Comparison of ENCODE assay signal across 8 mouse cellular contexts in the genomic region with DNA sequence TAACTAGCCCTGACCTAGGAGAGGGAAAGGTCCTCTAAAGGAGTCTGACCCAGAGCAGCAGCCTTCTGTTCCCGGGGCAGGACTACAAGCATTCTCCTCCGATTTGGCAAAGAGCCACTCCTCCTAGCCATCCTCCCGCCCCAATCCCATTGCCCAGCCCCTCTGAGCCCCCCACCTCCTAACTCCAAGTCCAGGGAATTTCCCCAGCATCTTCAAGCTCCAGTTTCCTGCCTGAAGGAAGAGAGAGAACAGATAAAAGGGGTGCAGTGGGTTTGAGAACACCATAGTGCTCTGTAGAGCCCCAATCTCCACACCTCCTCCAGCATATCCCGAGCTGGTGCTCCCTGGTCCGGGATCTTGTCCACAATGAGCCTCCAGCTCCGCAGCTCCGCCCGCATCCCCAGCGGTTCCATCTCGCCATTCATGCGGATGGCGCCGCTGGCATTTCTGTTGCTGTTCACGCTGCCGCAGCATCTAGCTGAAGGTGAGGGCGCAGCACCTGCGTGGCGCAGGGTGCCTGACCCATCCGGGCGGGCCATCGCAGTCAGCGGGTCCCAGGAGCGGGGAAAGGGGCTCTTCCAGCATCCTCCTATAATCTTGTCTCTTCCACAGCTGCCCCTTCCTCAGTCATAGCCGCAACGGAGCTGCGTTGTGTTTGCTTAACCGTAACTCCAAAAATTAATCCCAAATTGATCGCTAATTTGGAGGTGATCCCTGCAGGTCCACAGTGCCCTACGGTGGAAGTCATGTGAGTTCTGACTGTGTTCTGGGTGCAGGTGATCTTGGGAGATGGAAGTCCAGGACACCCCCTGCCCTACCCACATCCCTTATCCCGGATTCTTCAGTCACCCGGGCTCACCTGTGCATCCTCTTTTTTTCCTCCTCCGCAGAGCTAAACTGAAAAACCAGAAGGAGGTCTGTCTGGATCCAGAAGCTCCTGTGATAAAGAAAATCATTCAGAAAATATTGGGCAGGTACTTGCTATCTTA. TPM values are rescaled to one million over a fixed set of nuclear protein-coding genes. Genes with fewer than 3 reads are reported as not detected.
DNase-seq lines count a peak whose midpoint lies in the region; ATAC-seq and TF ChIP-seq lines count a peak whose summit lies in the region.

TSS of gene Cxcl5 (plus strand) at position 284 of the 989 bp plus-strand sequence.

- peak within 1 kb of the TSS; percentile 65 for H3K4me2 ChIP-seq in lung, embryonic 14.5 days
- H3K4me2 ChIP-seq in liver, embryonic 11.5 days = peak within 1 kb of the TSS; percentile 49

- peak within 1 kb of the TSS; percentile 30 for H3K4me3 ChIP-seq in lung, embryonic 14.5 days (ENCODE audit: low read depth, low read length)
- H3K4me3 ChIP-seq in liver, embryonic 11.5 days (ENCODE audit: low read depth, low read length) = peak within 1 kb of the TSS; percentile 22
- no peak within 1 kb of the TSS for H3K4me3 ChIP-seq in thymus, adult 2 months (ENCODE audit: control insufficient read depth, insufficient read depth, low read length)

- H3K4me1 ChIP-seq in lung, embryonic 14.5 days (ENCODE audit: insufficient read depth) = peaks cover 9% of the 10 kb centered on the region
- H3K4me1 ChIP-seq in liver, embryonic 11.5 days (replicated peaks; ENCODE audit: control insufficient read depth, insufficient read depth, low read length) = 0 out of 2 replicates have a peak, but pooled peaks cover 2% of the 10 kb centered on the region
- H3K4me1 ChIP-seq in thymus, adult 2 months (replicated peaks; ENCODE audit: control insufficient read depth, insufficient read depth, low read length) = no peaks in the 10 kb centered on the region

- TF ChIP-seq CTCF in lung, embryonic 14.5 days (IDR thresholded peaks at IDR 0.05; ENCODE audit: low read depth) = no peak
- TF ChIP-seq CTCF in thymus, adult 2 months (IDR thresholded peaks at IDR 0.05; ENCODE audit: borderline replicate concordance, control insufficient read depth, extremely low read depth, insufficient read depth, low read length, poor library complexity) = no peak

- H3K27ac ChIP-seq in lung, embryonic 14.5 days (ENCODE audit: low read depth) = no peak within 1 kb of the TSS
- H3K27ac ChIP-seq in liver, embryonic 11.5 days (ENCODE audit: low read depth, low read length) = no peak within 1 kb of the TSS
- no peak within 1 kb of the TSS for H3K27ac ChIP-seq in thymus, adult 2 months (ENCODE audit: control insufficient read depth, insufficient read depth, low read length)

- H3K27me3 ChIP-seq in lung, embryonic 14.5 days (ENCODE audit: insufficient read depth, low read length) = peaks cover 9% of the 10 kb centered on the region
- H3K27me3 ChIP-seq in liver, embryonic 11.5 days (replicated peaks; ENCODE audit: control insufficient read depth, insufficient read depth, low read length) = peaks cover 14% of the 10 kb centered on the region
- H3K27me3 ChIP-seq in thymus, adult 2 months (ENCODE audit: control insufficient read depth, insufficient read depth, low read length) = no peaks in the 10 kb centered on the region

- TF ChIP-seq POLR2A in thymus, adult 2 months (IDR thresholded peaks at IDR 0.05; ENCODE audit: control insufficient read depth, extremely low read depth, insufficient read depth, low read length, poor library complexity) = no peak

- no peaks in the 10 kb centered on the region for H3K9me3 ChIP-seq in lung, embryonic 14.5 days (ENCODE audit: low read depth, low read length)
- H3K9me3 ChIP-seq in liver, embryonic 11.5 days (ENCODE audit: control insufficient read depth, low read length) = no peaks in the 10 kb centered on the region

- H3K9ac ChIP-seq in lung, embryonic 14.5 days = no peak within 1 kb of the TSS
- no peak within 1 kb of the TSS for H3K9ac ChIP-seq in liver, embryonic 11.5 days (ENCODE audit: low read depth, low read length)

- H3K36me3 ChIP-seq in lung, embryonic 14.5 days (ENCODE audit: insufficient read depth) = no peaks in the 10 kb centered on the region
- H3K36me3 ChIP-seq in liver, embryonic 11.5 days (ENCODE audit: control insufficient read depth, insufficient read depth, low read length) = no peaks in the 10 kb centered on the region
- H3K36me3 ChIP-seq in thymus, adult 2 months (ENCODE audit: control insufficient read depth, insufficient read depth, low read length) = no peaks in the 10 kb centered on the region

- DNase-seq in lung, embryonic 14.5 days = peak; percentile 46
- DNase-seq in lung, adult 18-20 months = no peak
- peak; percentile 48 for DNase-seq in embryo, embryonic 10 days (ENCODE audit: low spot score)
- no peak for DNase-seq in liver, embryonic 11.5 days (ENCODE audit: low spot score)
- DNase-seq in right cerebral cortex, adult 2 months (ENCODE audit: low spot score in 2 of 2) = peak; percentile 20 to 37
- DNase-seq in urinary bladder, adult 18-20 months (ENCODE audit: low spot score in 2 of 2) = no peak
- DNase-seq in thymus, adult 2 months = no peak

- WGBS in lung, embryonic 14.5 days = 6% methylated on average over 32 of the region's 32 CpGs
- WGBS in liver, embryonic 11.5 days = 9% methylated on average over 32 of the region's 32 CpGs
- 18% methylated on average over 32 of the region's 32 CpGs for WGBS in thymus, adult 2 months

- peak; percentile 50; the same call in 1 of the 2 replicates for ATAC-seq in lung, embryonic 14.5 days (ENCODE audit: insufficient read depth)
- ATAC-seq in hematopoietic stem cell, adult 5-6 weeks (replicated peaks in 1 of 2; ENCODE audit: insufficient read depth in 1 of 2, low FRiP score in 2 of 2, low TSS enrichment in 1 of 2, low read depth in 1 of 2, poor library complexity in 2 of 2, severe bottlenecking in 2 of 2) = peak; percentile 8 to 29; a peak in 1 of 4 replicates
- no peak for ATAC-seq in liver, embryonic 11.5 days (replicated peaks; ENCODE audit: low FRiP score)

RNA-seq across cellular contexts. Expression of gene Cxcl5, which starts in this region (rescaled TPM):
- polyA plus RNA-seq in lung, embryonic 14.5 days (2014; fragmentation: Nextera tagmentation; extraction: Ambion mirVana) = 0.19 TPM in 1 of 2 replicates, not detected in the other
- total RNA-seq in hematopoietic stem cell, adult 5-6 weeks (2017) = not detected in 2 replicates
- 1.7 and 3.1 TPM in 2 replicates for polyA plus RNA-seq in liver, embryonic 11.5 days (2014; fragmentation: Nextera tagmentation; extraction: Ambion mirVana)
- 0.75 and 0.92 TPM in 2 replicates for polyA plus RNA-seq in thymus, adult 2 months (2012; rRNA removed)

Comparison
In these comparisons a context has a peak if more than half of its experiments do, and no peak if none do; other contexts are left out.
1. Peak in DNase-seq, ATAC-seq, H3K4me3 ChIP-seq and H3K4me2 ChIP-seq in lung, embryonic 14.5 days; RNA of the gene not detected or under 1 TPM.
2. Peak in ATAC-seq in hematopoietic stem cell, adult 5-6 weeks; RNA of the gene not detected or under 1 TPM.
3. DNase-seq: peak in embryo, embryonic 10 days (single experiment) and right cerebral cortex, adult 2 months (2 of 2); none in lung, adult 18-20 months (0 of 2), liver, embryonic 11.5 days (single experiment), urinary bladder, adult 18-20 months (0 of 2) and thymus, adult 2 months (single experiment).